Mouse (Mus musculus) adrenal gland, postnatal 25 days (tissue): ENCODE results near the gene Zpld1. TPM values are rescaled to one million over a fixed set of nuclear protein-coding genes. Genes with fewer than 3 reads are reported as not detected.

Experiments
- DNase-seq: peaks from one replicate; pipeline ENCODE4 v3.0.0; 2021; ENCODE audit warnings: mixed read lengths
- long read RNA-seq: library from polyadenylated mRNA; stranded (forward); transcript quantifications from one replicate; pipeline ENCODE4 v2.0.0, GENCODE M21; 2021
- total RNA-seq: library from RNA; stranded (reverse); gene quantifications from 2 replicates; pipeline ENCODE4 v1.2.3, GENCODE M21; 2021

The Zpld1 gene
- not detected in 2 replicates for total RNA-seq
- long read RNA-seq, result 0 reads

DNA sequence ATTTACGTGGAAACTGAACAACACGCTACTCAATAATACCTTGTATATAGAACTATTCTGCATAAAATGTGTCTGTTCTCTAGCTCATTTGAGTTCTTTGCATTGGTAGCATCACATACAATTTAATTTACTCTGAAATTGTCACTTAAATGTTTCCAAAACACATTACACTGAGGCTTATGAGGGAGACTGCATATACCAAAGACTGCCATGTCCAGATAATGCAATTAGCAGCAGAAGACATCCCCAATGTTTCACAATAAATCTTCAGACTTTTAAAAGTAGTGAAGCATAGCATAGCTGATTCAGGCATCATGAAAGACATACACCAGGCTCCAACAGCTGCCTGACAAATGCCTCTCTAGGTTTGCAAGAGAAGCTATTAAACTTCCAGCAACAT is at the start of gene Zpld1:
TSS of gene Zpld1 (minus strand) at position 101 of the 400 bp plus-strand sequence.
- DNase-seq, result no peak

DNA sequence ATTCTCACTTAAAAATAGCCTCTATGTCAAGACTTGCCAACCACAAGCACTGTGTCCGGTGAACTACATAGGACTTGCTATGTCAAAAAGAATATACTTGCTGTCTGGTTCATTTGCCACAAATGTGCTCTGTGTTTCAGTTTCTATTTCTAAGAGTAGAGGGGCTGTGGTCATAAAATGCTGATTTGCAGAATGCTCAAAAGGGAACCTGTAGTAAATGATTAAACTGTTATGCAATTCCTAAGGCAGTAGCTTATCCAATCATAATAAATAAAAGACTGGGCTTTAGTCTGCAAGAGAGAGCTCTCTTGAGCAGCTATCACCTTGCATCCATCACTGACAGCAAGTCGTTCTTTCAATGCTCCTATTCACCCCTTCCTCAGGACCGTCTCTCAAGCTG is 47.9 kb upstream of the Zpld1 start:
- DNase-seq, result no peak

GRCm38 (mm10) chr16:55321542-55322514 is 24.0 kb upstream of the Zpld1 start:
- DNase-seq, result no peak

- no peak for DNase-seq
These were observed 19.2 kb upstream of the Zpld1 start for GRCm38 (mm10) chr16:55316996-55317395.

- DNase-seq, result no peak
These were observed 14.3 kb upstream of the Zpld1 start for GRCm38 (mm10) chr16:55312106-55312505.

DNA sequence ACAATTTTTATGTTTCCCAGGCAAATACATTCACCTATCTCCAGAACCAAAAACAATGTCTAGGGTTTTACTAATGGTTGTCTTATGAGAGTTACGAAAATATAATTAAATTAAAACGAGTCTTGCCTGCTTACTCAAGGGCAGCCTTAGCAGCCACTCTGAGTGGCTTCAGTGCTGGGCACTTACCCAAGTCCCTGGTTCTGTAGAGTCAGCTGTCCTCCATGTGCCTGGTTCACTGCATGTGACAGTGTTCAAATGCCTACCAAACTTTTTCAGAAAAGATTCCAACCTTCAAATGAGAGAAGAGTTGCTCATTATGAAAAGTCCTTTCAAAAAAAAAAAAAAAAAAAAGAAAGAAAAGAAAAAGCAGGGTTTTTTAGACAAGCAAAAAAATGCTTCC is 15.1 kb downstream of the Zpld1 start:
- DNase-seq, result no peak

DNA sequence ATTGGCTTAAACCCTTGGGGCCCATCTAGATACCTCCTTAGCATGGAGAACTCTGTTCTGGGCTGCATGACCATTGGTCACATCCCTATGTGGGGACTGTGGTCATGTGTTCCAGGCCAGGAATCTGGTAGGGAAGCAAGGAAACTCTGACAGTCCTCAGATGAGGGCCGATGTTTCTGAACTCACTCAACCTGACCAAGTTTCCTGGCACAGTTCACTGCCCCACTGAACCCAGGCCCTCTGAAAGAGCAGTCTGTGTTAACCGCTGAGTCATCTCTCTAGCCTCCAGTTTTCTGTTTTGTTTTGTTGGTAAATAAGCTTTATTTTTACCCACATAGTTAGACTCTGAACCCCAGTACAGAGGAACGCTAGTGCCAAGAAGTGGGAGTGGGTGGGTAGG is 20.3 kb downstream of the Zpld1 start:
- no peak for DNase-seq

GRCm38 (mm10) chr16:55265281-55265680 is 32.5 kb downstream of the Zpld1 start:
- no peak for DNase-seq

GRCm38 (mm10) chr16:55260862-55261574 is 36.8 kb downstream of the Zpld1 start:
- DNase-seq, result no peak

GRCm38 (mm10) chr16:55259719-55260118 is 38.1 kb downstream of the Zpld1 start:
- DNase-seq, result no peak

- no peak for DNase-seq
These were observed 56.8 kb downstream of the Zpld1 start for GRCm38 (mm10) chr16:55240996-55241395.

GRCm38 (mm10) chr16:55228995-55229622 is 68.7 kb downstream of the Zpld1 start:
- DNase-seq, result no peak

DNA sequence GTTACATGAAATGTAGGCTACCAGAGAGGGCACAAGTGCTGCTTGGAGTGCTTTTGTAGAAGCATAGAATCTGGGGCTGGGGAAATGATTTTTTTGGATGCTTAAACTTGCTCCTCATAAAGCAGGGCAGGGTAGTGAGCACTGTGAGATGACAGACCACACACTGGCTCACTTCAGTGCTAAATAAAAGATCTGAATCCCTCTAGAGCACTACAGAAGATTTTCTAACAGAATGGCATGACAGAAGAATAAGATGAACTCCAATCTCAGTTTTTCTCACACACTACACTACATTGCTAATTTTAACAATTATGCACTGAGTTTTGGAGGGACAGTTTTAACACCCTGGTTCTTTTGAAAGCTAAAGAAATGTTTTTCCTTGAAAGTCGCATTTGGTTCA is 93.8 kb downstream of the Zpld1 start:
- DNase-seq, result no peak

- DNase-seq, result no peak
These were observed 107.4 kb downstream of the Zpld1 start for GRCm38 (mm10) chr16:55190397-55190796.

DNA sequence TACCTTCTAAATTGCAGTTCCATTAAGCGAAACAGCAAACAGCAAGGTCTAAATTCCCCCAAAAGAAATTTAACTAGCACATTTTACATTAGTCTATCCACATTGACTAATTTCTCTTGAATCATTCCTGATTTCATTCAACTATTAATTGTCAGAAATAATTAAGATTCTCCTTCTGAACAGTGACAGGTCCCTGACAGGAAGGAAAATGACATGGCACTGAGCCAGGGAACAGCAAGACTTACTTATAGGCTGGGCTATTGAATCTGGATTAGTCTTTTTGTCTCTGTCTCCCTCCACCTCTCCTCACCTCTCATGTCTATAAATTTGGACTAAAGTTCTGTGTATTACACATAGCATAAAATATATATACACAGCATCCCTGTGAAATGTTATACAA is 112.4 kb downstream of the Zpld1 start:
- no peak for DNase-seq
